In genomic region chr11:107470521-107471041, GRCm38 (mm10) we compare ENCODE assay signal across 8 mouse cellular contexts. TPM values are rescaled to one million over a fixed set of nuclear protein-coding genes. Genes with fewer than 3 reads are reported as not detected.
A peak's percentile ranks its signal among the peaks of the same experiment; 100 is the strongest.
DNase-seq lines count a peak whose midpoint lies in the region; ATAC-seq and TF ChIP-seq lines count a peak whose summit lies in the region.

Gene Pitpnc1 (minus strand): TSS chr11:107470699.

- H3K9ac ChIP-seq in forebrain, postnatal 0 days: peak within 1 kb of the TSS; percentile 61
- H3K9ac ChIP-seq in lung, embryonic 15.5 days: peak within 1 kb of the TSS; percentile 78

- H3K27ac ChIP-seq in cerebellum, adult 2 months (ENCODE audit: insufficient read depth, low read length): peak within 1 kb of the TSS; percentile 63
- peak within 1 kb of the TSS; percentile 88 for H3K27ac ChIP-seq in forebrain, postnatal 0 days (ENCODE audit: low read depth, low read length)
- H3K27ac ChIP-seq in lung, embryonic 15.5 days: peak within 1 kb of the TSS; percentile 94
- peak within 1 kb of the TSS; percentile 76 for H3K27ac ChIP-seq in olfactory bulb, adult 2 months (ENCODE audit: insufficient read depth, low read depth, low read length)
- H3K27ac ChIP-seq in thymus, adult 2 months (ENCODE audit: control insufficient read depth, insufficient read depth, low read length): peak within 1 kb of the TSS; percentile 77

- H3K27me3 ChIP-seq in G1E (ENCODE audit: insufficient read depth, low read length): no peaks in the 10 kb centered on the region
- no peaks in the 10 kb centered on the region for H3K27me3 ChIP-seq in cerebellum, adult 2 months (ENCODE audit: control insufficient read depth, insufficient read depth, low read length)
- H3K27me3 ChIP-seq in forebrain, postnatal 0 days (ENCODE audit: insufficient read depth, low read length): no peaks in the 10 kb centered on the region
- no peaks in the 10 kb centered on the region for H3K27me3 ChIP-seq in lung, embryonic 15.5 days
- H3K27me3 ChIP-seq in thymus, adult 2 months (ENCODE audit: control insufficient read depth, insufficient read depth, low read length): no peaks in the 10 kb centered on the region

- ATAC-seq in G1E (ENCODE audit: extremely low read depth, insufficient number of reproducible peaks, low FRiP score, poor library complexity, severe bottlenecking): peak; percentile 58
- peak; percentile 86 for ATAC-seq in forebrain, postnatal 0 days
- peak; percentile 88 for ATAC-seq in lung, embryonic 15.5 days (ENCODE audit: borderline replicate concordance, extremely low read depth, low FRiP score, low TSS enrichment)

- peak; percentile 95 for TF ChIP-seq POLR2A in cerebellum, adult 2 months (IDR thresholded peaks at IDR 0.05; ENCODE audit: borderline replicate concordance, insufficient read depth, low read length)
- TF ChIP-seq POLR2A in olfactory bulb, adult 2 months (IDR thresholded peaks at IDR 0.05; ENCODE audit: insufficient read depth, low read depth, low read length): peak; percentile 83
- TF ChIP-seq POLR2A in thymus, adult 2 months (IDR thresholded peaks at IDR 0.05; ENCODE audit: control insufficient read depth, extremely low read depth, insufficient read depth, low read length, poor library complexity): peak; percentile 97

- no peak for TF ChIP-seq CTCF in G1E (IDR thresholded peaks at IDR 0.05; ENCODE audit: low read depth, low read length)
- no peak for TF ChIP-seq CTCF in cerebellum, adult 2 months (IDR thresholded peaks at IDR 0.05; ENCODE audit: borderline replicate concordance, insufficient read depth, low read depth, low read length)
- peak; percentile 40 for TF ChIP-seq CTCF in forebrain, postnatal 0 days (IDR thresholded peaks at IDR 0.05; ENCODE audit: low read depth)
- no peak for TF ChIP-seq CTCF in olfactory bulb, adult 2 months (IDR thresholded peaks at IDR 0.05; ENCODE audit: insufficient read depth, low read depth, low read length)
- TF ChIP-seq CTCF in thymus, adult 2 months (IDR thresholded peaks at IDR 0.05; ENCODE audit: borderline replicate concordance, control insufficient read depth, extremely low read depth, insufficient read depth, low read length, poor library complexity): no peak

- H3K4me2 ChIP-seq in forebrain, postnatal 0 days (ENCODE audit: low read depth): peak within 1 kb of the TSS; percentile 69
- H3K4me2 ChIP-seq in lung, embryonic 15.5 days: peak within 1 kb of the TSS; percentile 87

- H3K9me3 ChIP-seq in G1E (replicated peaks): no peaks in the 10 kb centered on the region
- no peaks in the 10 kb centered on the region for H3K9me3 ChIP-seq in forebrain, postnatal 0 days (ENCODE audit: low read length)
- no peaks in the 10 kb centered on the region for H3K9me3 ChIP-seq in lung, embryonic 15.5 days

- peaks cover 8% of the 10 kb centered on the region for H3K36me3 ChIP-seq in G1E (replicated peaks)
- no peaks in the 10 kb centered on the region for H3K36me3 ChIP-seq in forebrain, postnatal 0 days (ENCODE audit: insufficient read depth)
- no peaks in the 10 kb centered on the region for H3K36me3 ChIP-seq in lung, embryonic 15.5 days
- H3K36me3 ChIP-seq in thymus, adult 2 months (ENCODE audit: control insufficient read depth, insufficient read depth, low read length): no peaks in the 10 kb centered on the region

- peak within 1 kb of the TSS; percentile 94 for H3K4me3 ChIP-seq in G1E (ENCODE audit: low read depth, low read length)
- peak within 1 kb of the TSS; percentile 72 for H3K4me3 ChIP-seq in cerebellum, adult 2 months (replicated peaks; ENCODE audit: insufficient read depth, low read depth, low read length)
- peak within 1 kb of the TSS; percentile 76 for H3K4me3 ChIP-seq in forebrain, postnatal 0 days (ENCODE audit: low read depth, low read length)
- H3K4me3 ChIP-seq in lung, embryonic 15.5 days: peak within 1 kb of the TSS; percentile 70
- H3K4me3 ChIP-seq in olfactory bulb, adult 2 months (ENCODE audit: insufficient read depth, low read depth, low read length): peak within 1 kb of the TSS; percentile 84
- peak within 1 kb of the TSS; percentile 75 for H3K4me3 ChIP-seq in thymus, adult 2 months (ENCODE audit: control insufficient read depth, insufficient read depth, low read length)

- peaks cover 49% of the 10 kb centered on the region for H3K4me1 ChIP-seq in G1E (ENCODE audit: insufficient read depth, low read depth, low read length)
- H3K4me1 ChIP-seq in cerebellum, adult 2 months (ENCODE audit: control insufficient read depth, insufficient read depth, low read length): peaks cover 6% of the 10 kb centered on the region; the same call in 1 of the 2 replicates
- peaks cover 11% of the 10 kb centered on the region for H3K4me1 ChIP-seq in forebrain, postnatal 0 days (ENCODE audit: insufficient read depth)
- H3K4me1 ChIP-seq in lung, embryonic 15.5 days: peaks cover 34% of the 10 kb centered on the region
- peaks cover 5% of the 10 kb centered on the region for H3K4me1 ChIP-seq in olfactory bulb, adult 2 months (ENCODE audit: control insufficient read depth, insufficient read depth, low read length)
- peaks cover 14% of the 10 kb centered on the region for H3K4me1 ChIP-seq in thymus, adult 2 months (replicated peaks; ENCODE audit: control insufficient read depth, insufficient read depth, low read length)

- WGBS in cerebellum, adult 2 months: under 1% methylated on average over 37 of the region's 37 CpGs
- WGBS in forebrain, postnatal 0 days: 2% methylated on average over 37 of the region's 37 CpGs
- WGBS in lung, embryonic 15.5 days: under 1% methylated on average over 35 of the region's 37 CpGs
- under 1% methylated on average over 37 of the region's 37 CpGs for WGBS in olfactory bulb, adult 2 months
- WGBS in thymus, adult 2 months: under 1% methylated on average over 37 of the region's 37 CpGs

- DNase-seq in G1E (ENCODE audit: low spot score): peak; percentile 76
- DNase-seq in cerebellum, adult 2 months: peak; percentile 90 to 94
- peak; percentile 91 for DNase-seq in forebrain, postnatal 0 days
- DNase-seq in heart, postnatal 4 days: peak; percentile 85
- peak; percentile 40 for DNase-seq in layer of hippocampus, adult 9-10 months (ENCODE audit: low spot score)
- peak; percentile 90 for DNase-seq in thymus, adult 2 months

RNA-seq across cellular contexts. Expression of gene Pitpnc1, which starts in this region (rescaled TPM):
- total RNA-seq in G1E (2014; fragmentation: Nextera tagmentation) (53.5 and 54.8 TPM in 2 replicates), G1E (2017) (27.9 and 31.5 TPM in 2 replicates)
- 9.9 and 10.1 TPM in 2 replicates for polyA plus RNA-seq in G1E (2012)
- polyA plus RNA-seq in cerebellum, adult 2 months (2012; rRNA removed): 26.7 and 30.0 TPM in 2 replicates
- total RNA-seq in forebrain, postnatal 0 days (2014; rRNA removed): 40.2 and 49.1 TPM in 2 replicates
- polyA plus RNA-seq in forebrain, postnatal 0 days (2015; fragmentation: Nextera tagmentation; extraction: Ambion mirVana): 33.7 and 47.6 TPM in 2 replicates
- total RNA-seq in heart, postnatal 4 days (2021): 10 to 100 TPM; 68.1 to 75.2 TPM
- polyA plus RNA-seq in lung, embryonic 15.5 days (2015; fragmentation: Nextera tagmentation; extraction: Ambion mirVana): 15.9 and 16.7 TPM in 2 replicates
- not detected in 2 replicates for polyA plus RNA-seq in olfactory bulb, adult 2 months (2012; ENCODE audit: insufficient read depth, insufficient read length, low replicate concordance, missing spikeins)
- 11.3 and 12.2 TPM in 2 replicates for polyA plus RNA-seq in thymus, adult 2 months (2012; rRNA removed)

Comparison
In these comparisons a context has a peak if more than half of its experiments do, and no peak if none do; other contexts are left out.
1. Peak in every context shown above with its lines: DNase-seq, ATAC-seq, H3K4me3 ChIP-seq and H3K27ac ChIP-seq.
2. DNase-seq: peak in every context shown above with its lines; median percentile 92 in cerebellum, adult 2 months; 91 in forebrain, postnatal 0 days; 90 in thymus, adult 2 months; 85 in heart, postnatal 4 days; 76 in G1E; 40 in layer of hippocampus, adult 9-10 months.